ENCODE assay signal across 25 mouse cellular contexts in the genomic region with DNA sequence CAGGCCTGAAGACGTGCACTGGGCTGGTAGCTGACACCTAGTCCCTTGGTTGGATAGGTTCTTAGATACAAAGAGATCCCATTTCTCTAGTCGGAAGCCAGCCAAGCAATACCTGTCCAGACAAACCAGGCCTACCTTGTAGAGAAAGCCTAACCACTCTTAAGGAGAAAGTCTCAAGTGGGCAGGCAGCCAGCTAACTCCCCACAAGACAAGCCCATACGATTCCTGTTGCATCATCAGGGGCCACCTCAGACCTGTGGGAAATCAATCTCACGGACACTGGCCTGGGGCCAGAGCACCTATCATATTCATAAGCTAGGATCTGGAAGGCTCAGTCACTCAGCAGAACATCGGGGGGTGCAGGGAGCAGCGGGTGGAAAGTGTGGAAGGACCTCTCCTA. TPM values are rescaled to one million over a fixed set of nuclear protein-coding genes. Genes with fewer than 3 reads are reported as not detected.
A peak's percentile ranks its signal among the peaks of the same experiment; 100 is the strongest.
DNase-seq lines count a peak whose midpoint lies in the region; ATAC-seq and TF ChIP-seq lines count a peak whose summit lies in the region.
"Had no signal": no experiment of that assay in that cellular context is flagged by ENCODE, and none has a peak within 500 bp of the region (broad histone marks: within the 10 kb centered on the region; RNA-seq: fewer than 3 reads in every experiment).

No protein-coding gene starts in this region.

- TF ChIP-seq CTCF in lung, postnatal 0 days (IDR thresholded peaks at IDR 0.05): no peak

- peaks cover 11% of the 10 kb centered on the region for H3K4me1 ChIP-seq in lung, postnatal 0 days (ENCODE audit: insufficient read depth, low read depth, low read length)
- H3K4me1 ChIP-seq in kidney, embryonic 15.5 days: peaks cover 13% of the 10 kb centered on the region

- H3K9ac ChIP-seq in lung, postnatal 0 days (replicated peaks; ENCODE audit: low read depth): no peak overlapping the region
- H3K9ac ChIP-seq in kidney, embryonic 15.5 days: no peak overlapping the region
- H3K9ac ChIP-seq: embryonic facial prominence, embryonic 13.5 days; heart, embryonic 15.5 days; hindbrain, embryonic 13.5 days had no signal

- H3K27me3 ChIP-seq in lung, postnatal 0 days (replicated peaks; ENCODE audit: insufficient read depth, low read length): no peaks in the 10 kb centered on the region
- H3K27me3 ChIP-seq in kidney, embryonic 15.5 days: no peaks in the 10 kb centered on the region
- H3K27me3 ChIP-seq: embryonic facial prominence, embryonic 13.5 days; heart, embryonic 15.5 days; hindbrain, embryonic 13.5 days had no signal

- no peak overlapping the region for H3K4me3 ChIP-seq in lung, postnatal 0 days (ENCODE audit: low read depth, low read length)
- H3K4me3 ChIP-seq in kidney, embryonic 15.5 days (replicated peaks): no peak overlapping the region
- H3K4me3 ChIP-seq: embryonic facial prominence, embryonic 13.5 days; forebrain, embryonic 10.5 days; gastrocnemius, adult 2 months; heart, embryonic 15.5 days; hindbrain, embryonic 13.5 days had no signal

- H3K36me3 ChIP-seq in lung, postnatal 0 days (ENCODE audit: insufficient read depth, low read length): peaks cover 8% of the 10 kb centered on the region; the same call in 1 of the 2 replicates
- H3K36me3 ChIP-seq in kidney, embryonic 15.5 days: peaks cover 42% of the 10 kb centered on the region

- no peaks in the 10 kb centered on the region for H3K9me3 ChIP-seq in lung, postnatal 0 days (ENCODE audit: low read length)
- no peaks in the 10 kb centered on the region for H3K9me3 ChIP-seq in kidney, embryonic 15.5 days (replicated peaks)
- H3K9me3 ChIP-seq: embryonic facial prominence, embryonic 13.5 days; forebrain, embryonic 10.5 days; G1E; heart, embryonic 15.5 days; hindbrain, embryonic 13.5 days had no signal

- peak; percentile 24 for DNase-seq in lung, postnatal 0 days (ENCODE audit: low spot score)
- DNase-seq in lung, postnatal 25 days (ENCODE audit: low spot score): no peak
- peak; percentile 68 for DNase-seq in urinary bladder, postnatal 25 days (ENCODE audit: low spot score)
- no peak for DNase-seq in urinary bladder, postnatal 10 days (ENCODE audit: low spot score)
- DNase-seq in gonadal fat pad, adult 2 months (ENCODE audit: low read depth): peak; percentile 70
- DNase-seq in embryo, embryonic 10 days (ENCODE audit: low spot score): no peak
- DNase-seq: adrenal gland, postnatal 10 days; B cell, adult 2 months; cerebellum, adult 11 months; cerebellum, adult 8-10 months; cerebellum, postnatal 14 days; gastrocnemius, adult 2 months; gastrocnemius, postnatal 25 days; heart, adult 18-20 months; heart, postnatal 14 days had no signal

- H3K27ac ChIP-seq in lung, postnatal 0 days (ENCODE audit: low read length): no peak overlapping the region
- H3K27ac ChIP-seq in kidney, embryonic 15.5 days: no peak overlapping the region
- H3K27ac ChIP-seq: embryonic facial prominence, embryonic 13.5 days; forebrain, embryonic 10.5 days; gastrocnemius, adult 2 months; heart, embryonic 15.5 days; hindbrain, embryonic 13.5 days; hindbrain, postnatal 0 days had no signal

- 72% methylated on average over 6 of the region's 6 CpGs for WGBS in lung, postnatal 0 days
- 81% methylated on average over 6 of the region's 6 CpGs for WGBS in kidney, embryonic 15.5 days

- TF ChIP-seq EP300 in lung, postnatal 0 days (IDR thresholded peaks at IDR 0.05): no peak

- H3K4me2 ChIP-seq in lung, postnatal 0 days (replicated peaks; ENCODE audit: low read depth, low read length): no peak overlapping the region
- H3K4me2 ChIP-seq in kidney, embryonic 15.5 days: no peak overlapping the region
- H3K4me2 ChIP-seq: embryonic facial prominence, embryonic 13.5 days; heart, embryonic 11.5 days; heart, embryonic 15.5 days; hindbrain, embryonic 13.5 days had no signal

- ATAC-seq in lung, postnatal 0 days: no peak
- ATAC-seq in kidney, embryonic 15.5 days (replicated peaks; ENCODE audit: low FRiP score): no peak
- ATAC-seq: CD4-positive, CD25-positive, alpha-beta regulatory T cell, adult 4 months; forebrain, embryonic 14.5 days; hindbrain, postnatal 0 days had no signal

RNA-seq across cellular contexts. Expression of a gene that starts 5.5 kb away (rescaled TPM):
- polyA plus RNA-seq in lung, postnatal 0 days (2015; fragmentation: Nextera tagmentation; extraction: Ambion mirVana): 30.1 and 34.5 TPM in 2 replicates
- 60.5 and 87.1 TPM in 2 replicates for polyA plus RNA-seq in gonadal fat pad, adult 2 months (2012; rRNA removed)
- 25.7 and 27.1 TPM in 2 replicates for polyA plus RNA-seq in kidney, embryonic 15.5 days (2015; fragmentation: Nextera tagmentation; extraction: Ambion mirVana)

RNA-seq across cellular contexts. Expression of a gene that starts 13.3 kb away (rescaled TPM):
- 24.4 and 25.5 TPM in 2 replicates for polyA plus RNA-seq in lung, postnatal 0 days (2015; fragmentation: Nextera tagmentation; extraction: Ambion mirVana)
- 6.7 and 7.5 TPM in 2 replicates for polyA plus RNA-seq in gonadal fat pad, adult 2 months (2012; rRNA removed)
- polyA plus RNA-seq in kidney, embryonic 15.5 days (2015; fragmentation: Nextera tagmentation; extraction: Ambion mirVana): 298 and 308 TPM in 2 replicates

RNA-seq across cellular contexts. Expression of a gene that starts 58.1 kb away (rescaled TPM):
- polyA plus RNA-seq in lung, postnatal 0 days (2015; fragmentation: Nextera tagmentation; extraction: Ambion mirVana): 1.4 and 1.6 TPM in 2 replicates
- 0.30 and 0.69 TPM in 2 replicates for polyA plus RNA-seq in gonadal fat pad, adult 2 months (2012; rRNA removed)
- 6.8 and 7.7 TPM in 2 replicates for polyA plus RNA-seq in kidney, embryonic 15.5 days (2015; fragmentation: Nextera tagmentation; extraction: Ambion mirVana)
- polyA plus RNA-seq: CD4-positive, CD25-positive, alpha-beta regulatory T cell, adult 4 months; G1E had no signal

Comparison
In these comparisons a context has a peak if more than half of its experiments do, and no peak if none do; other contexts are left out.
1. DNase-seq: peak in lung, postnatal 0 days (single experiment), urinary bladder, postnatal 25 days (single experiment) and gonadal fat pad, adult 2 months (single experiment); none in lung, postnatal 25 days (single experiment), urinary bladder, postnatal 10 days (single experiment) and embryo, embryonic 10 days (single experiment).
2. RNA of a gene that starts 13.3 kb away (polyA plus RNA-seq): 298 to 308 TPM in kidney, embryonic 15.5 days; 24.4 to 25.5 TPM in lung, postnatal 0 days and 6.7 to 7.5 TPM in gonadal fat pad, adult 2 months; every median in the first group is over 10 times any median in the second.